Mouse (Mus musculus): ENCODE measurements around the gene Gm13090. TPM values are rescaled to one million over a fixed set of nuclear protein-coding genes. Genes with fewer than 3 reads are reported as not detected.

Gm13090 gene
- total RNA-seq, 2 experiments from 2014 or later, result not detected

GRCm38 (mm10) chr4:151135491-151135890, 46.1 kb downstream of the Gm13090 start:
- no peak for DNase-seq (ENCODE audit: low spot score in 2 of 2)

DNA sequence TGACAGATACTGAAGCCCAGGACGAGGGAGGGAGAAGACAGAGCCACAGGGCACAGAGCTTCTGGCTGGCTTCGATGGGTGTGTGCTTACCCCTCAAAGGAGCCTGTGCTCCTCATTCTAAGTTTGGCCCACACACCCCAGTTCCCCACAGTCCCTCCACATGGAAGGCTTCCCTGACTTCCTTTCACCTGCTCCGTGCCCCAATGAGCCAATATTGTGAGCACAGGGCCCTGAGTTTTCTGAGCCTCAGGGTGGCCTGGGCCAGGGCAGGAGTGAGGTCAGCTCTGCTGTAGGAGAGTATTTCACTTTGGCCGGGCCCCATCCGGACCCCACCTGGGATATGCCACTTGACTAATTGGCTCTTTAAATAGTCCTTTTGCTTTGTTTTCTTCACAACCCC, 48.3 kb downstream of the Gm13090 start:
- DNase-seq (ENCODE audit: low spot score in 2 of 2), result no peak

- DNase-seq (ENCODE audit: low spot score in 2 of 2), result no peak
Observed at GRCm38 (mm10) chr4:151138135-151138534, 48.8 kb downstream of the Gm13090 start.

GRCm38 (mm10) chr4:151138586-151138985, 49.2 kb downstream of the Gm13090 start:
- no peak for DNase-seq (ENCODE audit: low spot score in 2 of 2)

- DNase-seq (ENCODE audit: low spot score in 2 of 2), result peak; percentile 69 to 74
Observed at GRCm38 (mm10) chr4:151139053-151139840, 49.9 kb downstream of the Gm13090 start.

- DNase-seq (ENCODE audit: low spot score in 2 of 2), result no peak
Observed at GRCm38 (mm10) chr4:151140368-151140982, 51.1 kb downstream of the Gm13090 start.

Other genes with a start within 250 kb of the Gm13090 start
- 10 to 100 TPM; 40.7 to 53.5 TPM for gene Errfi1, start 235.7 kb upstream of the Gm13090 start, total RNA-seq (2021)
- 100 to 1,000 TPM; 279 to 299 TPM for gene Park7, start 175.1 kb upstream of the Gm13090 start, total RNA-seq (2021)
- under 1 TPM in 1 of 2 experiments, not detected in 1; 0.33 TPM for gene Tnfrsf9, start 175.0 kb upstream of the Gm13090 start, total RNA-seq (2021)
- gene Uts2, start 92.5 kb upstream of the Gm13090 start, total RNA-seq (2021), result not detected
- 1 to 10 TPM; 5.2 to 6.6 TPM for gene Per3, start 44.9 kb upstream of the Gm13090 start, total RNA-seq (2021)
- 10 to 100 TPM; 60.4 to 72.5 TPM for gene Vamp3, start 31.6 kb upstream of the Gm13090 start, total RNA-seq (2021)

All from adrenal gland, adult 18-20 months (tissue).